Mouse (Mus musculus) kidney, adult 2 months (tissue): ENCODE measurements around the gene D130040H23Rik. TPM values are rescaled to one million over a fixed set of nuclear protein-coding genes. Genes with fewer than 3 reads are reported as not detected.
"Not testable (repeated sequence)": the region's sequence is repeated elsewhere in the genome, so short reads cannot be mapped to it uniquely, and the experiment has no call there.

Source experiments
- DNase-seq: peaks from one replicate; pipeline ENCODE4 v3.0.0; 2021
- H3K27ac ChIP-seq: fragments of 200-500 bp; 2 replicates; pipeline ENCODE4 v1.5.1; 2012; ENCODE audit warnings: low read depth, low read length, control low read depth, inconsistent platforms; ENCODE audit not compliant: insufficient read depth
- H3K27me3 ChIP-seq: fragments of 200-500 bp; replicated peaks from 2 replicates; pipeline ENCODE4 v1.6.1; 2012; ENCODE audit warnings: mild to moderate bottlenecking, moderate library complexity, low read length, inconsistent platforms; ENCODE audit not compliant: control insufficient read depth, insufficient read depth
- H3K36me3 ChIP-seq: fragments of 200-500 bp; 2 replicates; pipeline ENCODE4 v1.6.1; 2012; ENCODE audit warnings: mild to moderate bottlenecking, moderate library complexity, low read length, inconsistent platforms; ENCODE audit not compliant: control insufficient read depth, insufficient read depth
- H3K4me1 ChIP-seq: fragments of 200-500 bp; 2 replicates; pipeline ENCODE4 v1.6.1; 2011; ENCODE audit warnings: low read length; ENCODE audit not compliant: control insufficient read depth, insufficient read depth
- H3K4me3 ChIP-seq: fragments of 200-500 bp; 2 replicates; pipeline ENCODE4 v1.5.1; 2011; ENCODE audit warnings: mild to moderate bottlenecking, low read depth, low read length, control low read depth; ENCODE audit not compliant: insufficient read depth
- CTCF ChIP-seq: fragments of 200-500 bp; conservative IDR thresholded peaks from 2 replicates; pipeline ENCODE4 v1.5.1; 2011; ENCODE audit warnings: low read depth, mild to moderate bottlenecking, control low read depth, low read length, moderate library complexity, mixed read lengths; ENCODE audit not compliant: insufficient read depth, insufficient read length
- POLR2A ChIP-seq: fragments of 200-500 bp; IDR thresholded peaks from one replicate; pipeline ENCODE4 v1.6.1; 2011; ENCODE audit warnings: low read depth, low read length, control low read depth
- WGBS: fragments of 180-500 bp; shearing (Covaris S2); methylation state at CpG from one replicate; pipeline ENCODE4 v1.1.7; 2018; 5-methylcytosine and 5-hydroxymethylcytosine counted together
- polyA plus RNA-seq: library from polyadenylated mRNA; depleted of rRNA; stranded (reverse); fragments of >200 nt; gene quantifications from 2 replicates; pipeline ENCODE4 v1.2.3, GENCODE M21; 2012; rRNA removed

Gene D130040H23Rik
- polyA plus RNA-seq, result 0.20 and 0.27 TPM in 2 replicates

- H3K36me3 ChIP-seq, result no peaks in the 10 kb centered on the region
- no peaks in the 10 kb centered on the region for H3K4me1 ChIP-seq
- no peak within 1 kb of the TSS for H3K27ac ChIP-seq
- 7% methylated on average over 12 of the region's 12 CpGs for WGBS
- TF ChIP-seq POLR2A (no peak), CTCF (no peak)
- H3K4me3 ChIP-seq, result peak within 1 kb of the TSS; percentile 78
- DNase-seq, result peak; percentile 82
- no peaks in the 10 kb centered on the region for H3K27me3 ChIP-seq
Measured at GRCm38 (mm10) chr8:69270386-69271202, at the start of gene D130040H23Rik. D130040H23Rik (plus strand) TSS chr8:69271080.

- WGBS, result 84% methylated on average over 2 of the region's 2 CpGs
- H3K27me3 ChIP-seq, result no peaks in the 10 kb centered on the region
- no peak for TF ChIP-seq CTCF
- TF ChIP-seq POLR2A, result no peak
- no peak overlapping the region for H3K4me3 ChIP-seq
- H3K36me3 ChIP-seq, result no peaks in the 10 kb centered on the region
- DNase-seq, result no peak
- no peaks in the 10 kb centered on the region for H3K4me1 ChIP-seq
- no peak overlapping the region for H3K27ac ChIP-seq
Measured at GRCm38 (mm10) chr8:69242541-69242940, 28.3 kb upstream of the D130040H23Rik start.

DNA sequence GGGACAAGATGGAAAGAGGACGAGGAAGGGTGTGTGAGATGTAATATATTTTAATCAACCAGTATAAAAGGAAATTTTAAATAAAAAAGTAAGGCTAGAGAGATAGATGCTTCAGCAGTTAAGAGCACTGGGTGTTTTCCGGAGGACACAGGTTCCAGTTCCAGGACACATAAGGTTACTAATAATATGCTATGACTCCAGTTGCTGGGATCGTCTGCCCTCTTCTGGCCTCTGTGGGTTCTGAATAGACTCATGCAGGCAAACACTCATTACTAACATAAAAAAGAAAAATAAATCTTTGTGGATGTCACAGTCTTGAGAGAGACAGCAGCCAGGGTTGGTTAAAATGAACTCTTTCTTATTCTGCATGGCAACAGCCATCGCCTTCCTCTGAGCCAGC lies 2.4 kb upstream of the D130040H23Rik start:
- WGBS, result 50% methylated on average over 4 of the region's 4 CpGs
- no peaks in the 10 kb centered on the region for H3K4me1 ChIP-seq
- DNase-seq, result peak; percentile 16
- H3K27ac ChIP-seq, result no peak overlapping the region
- H3K4me3 ChIP-seq, result no peak overlapping the region
- H3K36me3 ChIP-seq, result no peaks in the 10 kb centered on the region
- TF ChIP-seq CTCF (0 out of 2 replicates have a peak, but pooled peaks have one; percentile 19), POLR2A (no peak)
- no peaks in the 10 kb centered on the region for H3K27me3 ChIP-seq

- Histone ChIP-seq H3K27me3 (no peaks in the 10 kb centered on the region), H3K4me1 (no peaks in the 10 kb centered on the region), H3K4me3 (peak overlapping the region; percentile 78), H3K27ac (no peak overlapping the region), H3K36me3 (no peaks in the 10 kb centered on the region)
- TF ChIP-seq CTCF, result no peak
- no peak for TF ChIP-seq POLR2A
- 12% methylated on average over 6 of the region's 6 CpGs for WGBS
- no peak for DNase-seq
Measured at GRCm38 (mm10) chr8:69271203-69271554, 299 bp downstream of the D130040H23Rik start.

GRCm38 (mm10) chr8:69272435-69272834 lies 1.6 kb downstream of the D130040H23Rik start:
- WGBS, result 93% methylated on average over 6 of the region's 6 CpGs
- Histone ChIP-seq H3K27ac (no peak overlapping the region), H3K4me3 (no peak overlapping the region), H3K36me3 (no peaks in the 10 kb centered on the region), H3K4me1 (no peaks in the 10 kb centered on the region), H3K27me3 (no peaks in the 10 kb centered on the region)
- no peak for DNase-seq
- TF ChIP-seq CTCF, result no peak
- no peak for TF ChIP-seq POLR2A

- 94% methylated on average over 2 of the region's 2 CpGs for WGBS
Measured at GRCm38 (mm10) chr8:69324771-69325170, 53.9 kb downstream of the D130040H23Rik start.

DNA sequence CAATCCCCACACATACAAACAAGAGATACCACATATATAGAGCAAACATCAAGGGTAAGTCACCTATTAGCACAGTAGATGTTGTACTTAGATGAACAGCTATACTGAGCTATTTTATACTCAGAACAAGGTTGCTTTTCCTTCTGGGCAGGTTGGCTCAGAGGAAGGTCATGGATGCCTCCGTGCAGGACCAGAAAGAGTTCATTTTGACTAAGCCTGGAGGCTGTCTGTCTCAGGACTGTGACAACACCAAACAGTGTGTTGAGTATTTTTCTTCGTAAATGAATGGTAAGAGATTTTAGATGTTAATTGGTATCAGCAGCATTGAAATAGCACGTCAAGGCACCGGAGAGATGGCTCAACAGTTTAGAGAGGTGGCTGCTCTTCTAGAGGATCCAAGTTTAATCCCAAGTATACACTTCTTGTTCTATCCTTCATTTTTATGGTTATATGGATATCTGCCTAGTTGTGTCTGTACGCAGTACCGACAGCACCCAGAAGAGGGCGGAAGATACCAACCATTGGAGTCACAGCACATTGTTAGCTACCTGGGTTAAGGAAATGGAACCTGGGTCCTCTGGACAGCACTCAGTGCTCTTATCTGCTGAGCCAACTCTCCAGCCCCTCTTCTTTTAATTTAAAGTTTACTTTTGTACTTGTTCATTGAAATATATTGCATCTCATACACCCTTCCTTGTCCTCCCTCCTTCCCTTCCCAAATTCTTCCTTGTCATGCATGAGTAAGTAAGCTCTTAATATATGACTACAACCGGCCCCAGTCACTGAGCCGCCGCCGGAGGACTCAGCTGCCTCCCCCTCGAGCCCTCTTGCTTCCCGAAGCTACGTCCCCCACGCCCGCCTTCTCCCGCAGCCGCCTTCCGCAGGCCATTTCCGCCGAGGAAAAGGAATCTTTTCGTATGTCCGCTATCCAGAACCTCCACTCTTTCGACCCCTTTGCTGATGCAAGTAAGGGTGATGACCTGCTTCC lies 57.7 kb downstream of the D130040H23Rik start:
- DNase-seq, result peak; percentile 88
- Histone ChIP-seq H3K4me1 (no peaks in the 10 kb centered on the region), H3K27ac (no peak overlapping the region), H3K36me3 (no peaks in the 10 kb centered on the region), H3K4me3 (peak overlapping the region; percentile 25), H3K27me3 (no peaks in the 10 kb centered on the region)
- 9% methylated on average over 24 of the region's 24 CpGs for WGBS
- TF ChIP-seq POLR2A (no peak), CTCF (peak; percentile 86)

More at GRCm38 (mm10) chr8:69324771-69325170, 53.9 kb downstream of the D130040H23Rik start:
- DNase-seq, result no peak
- Histone ChIP-seq H3K4me1 (no peaks in the 10 kb centered on the region), H3K27ac (no peak overlapping the region), H3K4me3 (no peak overlapping the region), H3K36me3 (no peaks in the 10 kb centered on the region), H3K27me3 (no peaks in the 10 kb centered on the region)
- no peak for TF ChIP-seq CTCF
- TF ChIP-seq POLR2A, result no peak

- H3K4me3 ChIP-seq, result peak overlapping the region; percentile 25
- H3K27me3 ChIP-seq, H3K36me3 ChIP-seq, H3K4me1 ChIP-seq, H3K27ac ChIP-seq, DNase-seq: not testable (repeated sequence)
- WGBS, result 39% methylated on average over 6 of the region's 6 CpGs
Measured at GRCm38 (mm10) chr8:69329289-69329688, 58.4 kb downstream of the D130040H23Rik start.
